In genomic region chr7:24944257-24944950, GRCm38 (mm10) we compare ENCODE assay signal across 9 mouse cellular contexts. TPM values are rescaled to one million over a fixed set of nuclear protein-coding genes. Genes with fewer than 3 reads are reported as not detected.
DNase-seq lines count a peak whose midpoint lies in the region; ATAC-seq and TF ChIP-seq lines count a peak whose summit lies in the region.
"Had no signal": no experiment of that assay in that cellular context is flagged by ENCODE, and none has a peak within 500 bp of the region (broad histone marks: within the 10 kb centered on the region; RNA-seq: fewer than 3 reads in every experiment).

Gm4881 (minus strand) TSS chr7:24944494.

- H3K9me3 ChIP-seq in embryonic facial prominence, embryonic 10.5 days: no peaks in the 10 kb centered on the region

- DNase-seq in layer of hippocampus, adult 2 months (ENCODE audit: low spot score in 2 of 2): no peak
- DNase-seq in layer of hippocampus, adult 8-10 months (ENCODE audit: low spot score in 2 of 2): no peak
- peak; percentile 49 for DNase-seq in embryonic facial prominence, embryonic 10.5 days (ENCODE audit: low spot score)
- peak; percentile 55 for DNase-seq in naive thymus-derived CD4-positive, alpha-beta T cell, adult 2 months (ENCODE audit: low read depth)
- no peak for DNase-seq in left cerebral cortex, postnatal 10 days (ENCODE audit: extremely low spot score in 1 of 2, low spot score in 2 of 2)
- no peak for DNase-seq in adrenal gland, adult (ENCODE audit: inconsistent age in 2 of 2, low spot score in 1 of 2)
- no peak for DNase-seq in adrenal gland, postnatal 4 days (ENCODE audit: low spot score in 2 of 2)

- H3K27me3 ChIP-seq in embryonic facial prominence, embryonic 10.5 days (replicated peaks; ENCODE audit: low read depth, poor library complexity, severe bottlenecking): peaks cover 100% of the 10 kb centered on the region

- ATAC-seq in inflammation-experienced regulatory T-cells, adult 6 months: peak; percentile 58

- TF ChIP-seq CTCF in layer of hippocampus, adult 2 months (conservative IDR thresholded peaks at IDR 0.05): no peak

- intact Hi-C loops in left cerebral cortex, postnatal 10 days (cut with DNase I): no loop called here

- H3K4me3 ChIP-seq in layer of hippocampus, adult 2 months: peak within 1 kb of the TSS; percentile 17; the same call in 1 of the 2 replicates
- peak within 1 kb of the TSS; percentile 57 for H3K4me3 ChIP-seq in embryonic facial prominence, embryonic 10.5 days

- H3K36me3 ChIP-seq in embryonic facial prominence, embryonic 10.5 days (replicated peaks): no peaks in the 10 kb centered on the region

- peaks cover 23% of the 10 kb centered on the region for H3K4me1 ChIP-seq in embryonic facial prominence, embryonic 10.5 days

- WGBS in embryonic facial prominence, embryonic 10.5 days: under 1% methylated on average over 72 of the region's 72 CpGs

- H3K27ac ChIP-seq in layer of hippocampus, adult 2 months: no peak within 1 kb of the TSS
- no peak within 1 kb of the TSS for H3K27ac ChIP-seq in embryonic facial prominence, embryonic 10.5 days (replicated peaks)

RNA-seq across cellular contexts. Expression of gene Gm4881, which starts in this region (rescaled TPM):
- not detected for total RNA-seq in layer of hippocampus, adult 2 months (2021)
- total RNA-seq in layer of hippocampus, adult 8-10 months (2022): not detected
- 0.17 TPM in 1 of 2 replicates, not detected in the other for polyA plus RNA-seq in embryonic facial prominence, embryonic 10.5 days (2016; fragmentation: Nextera tagmentation; extraction: Ambion mirVana)
- not detected for polyA plus RNA-seq in inflammation-experienced regulatory T-cells, adult 6 months (2017; shearing (Covaris generic))
- not detected for total RNA-seq in left cerebral cortex, postnatal 10 days (2021)
- total RNA-seq in adrenal gland, postnatal 4 days (2021): not detected
- total RNA-seq: megakaryocyte progenitor cell, adult 5-6 weeks had no signal

Comparison
In these comparisons a context has a peak if more than half of its experiments do, and no peak if none do; other contexts are left out.
1. Peak in DNase-seq and H3K4me3 ChIP-seq in embryonic facial prominence, embryonic 10.5 days; RNA of the gene not detected or under 1 TPM.
2. Peak in ATAC-seq in inflammation-experienced regulatory T-cells, adult 6 months; RNA of the gene not detected or under 1 TPM.